Mouse (Mus musculus) C2C12 (cell line): ENCODE results near the gene Slco2a1.

Experiments used
- CTCF ChIP-seq: IDR thresholded peaks from one replicate; pipeline ENCODE4 v1.5.1; 2011; ENCODE audit not compliant: control insufficient read depth, insufficient read depth, insufficient read length
- FOSL1 ChIP-seq: IDR thresholded peaks from one replicate; pipeline ENCODE4 v1.8.0; 2011; ENCODE audit warnings: mild to moderate bottlenecking, low read length; ENCODE audit not compliant: poor library complexity, insufficient read depth, severe bottlenecking
- MAX ChIP-seq: IDR thresholded peaks from one replicate; pipeline ENCODE4 v1.6.1; 2011; ENCODE audit warnings: mild to moderate bottlenecking, control low read depth
- MYOD1 ChIP-seq: IDR thresholded peaks from one replicate; pipeline ENCODE4 v1.6.1; 2011; ENCODE audit warnings: low read depth; ENCODE audit not compliant: control insufficient read depth, insufficient read length
- MYOG ChIP-seq: IDR thresholded peaks from one replicate; pipeline ENCODE4 v1.6.1; 2011; ENCODE audit not compliant: control insufficient read depth, insufficient read length; ENCODE audit errors: extremely low read depth
- USF1 ChIP-seq: IDR thresholded peaks from one replicate; pipeline ENCODE4 v1.6.1; 2011; ENCODE audit warnings: low read depth, mild to moderate bottlenecking, control low read depth, moderate library complexity

- TF ChIP-seq CTCF (no peak), USF1 (no peak), MYOG (no peak), FOSL1 (no peak), MAX (no peak), MYOD1 (no peak)
These were observed 94.9 kb downstream of the Slco2a1 start for GRCm38 (mm10) chr9:103083405-103083804.
